1 mouse cellular context compared by ENCODE assay signal in the genomic region with DNA sequence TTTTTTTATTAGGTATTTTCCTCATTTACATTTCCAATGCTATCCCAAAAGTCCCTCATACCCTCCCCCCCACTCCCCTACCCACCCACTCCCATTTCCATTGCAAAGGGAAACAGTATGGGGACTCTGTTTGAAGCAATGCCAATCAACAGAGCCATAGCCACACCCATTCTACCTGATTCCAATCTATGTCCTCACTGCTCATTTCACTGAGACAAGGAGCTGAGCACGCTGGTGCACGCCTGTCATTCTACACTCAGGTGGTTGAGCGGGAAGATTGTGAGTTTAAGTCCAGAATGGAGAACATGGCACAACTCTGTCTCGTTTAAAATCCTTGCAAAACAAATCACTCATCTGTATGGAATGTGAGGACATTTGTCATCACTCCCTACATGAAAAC.
TF ChIP-seq lines count a peak whose summit lies in the region.

No protein-coding gene starts in this region.

TF ChIP-seq in ES-E14, 5 proteins besides CTCF, POLR2A, EP300 and RAD21:
- TF ChIP-seq ZNF384 (IDR thresholded peaks at IDR 0.05; ENCODE audit: low read depth, low read length) (no peak), ZC3H11A (IDR thresholded peaks at IDR 0.05; ENCODE audit: borderline replicate concordance, low read depth, low read length) (no peak), CHD2 (IDR thresholded peaks at IDR 0.05; ENCODE audit: low read depth, low read length) (no peak), HCFC1 (IDR thresholded peaks at IDR 0.05; ENCODE audit: borderline replicate concordance, insufficient read depth, low read length) (no peak), MAFK (IDR thresholded peaks at IDR 0.05; ENCODE audit: insufficient read depth, low read depth, low read length) (no peak)
